Mouse (Mus musculus) embryonic facial prominence, embryonic 11.5 days (tissue): Measurements from ENCODE around the gene Ndufv1. TPM values are rescaled to one million over a fixed set of nuclear protein-coding genes. Genes with fewer than 3 reads are reported as not detected.

Experiments
- ATAC-seq: fragments of 200-750 bp; cut with Nextera tagmentation; replicated peaks from 2 replicates; pipeline ENCODE4 v1.8.0; 2017; ENCODE audit warnings: low read depth; ENCODE audit not compliant: insufficient number of reproducible peaks, low FRiP score, low TSS enrichment
- DNase-seq: peaks from one replicate; pipeline ENCODE4 v3.0.0-alpha.2; 2015; ENCODE audit warnings: low spot score
- H3K27ac ChIP-seq: fragments of 300-500 bp; sonication (generic); replicated peaks from 2 replicates; pipeline ENCODE4 v1.5.1; 2014; ENCODE audit warnings: mild to moderate bottlenecking, low read depth, low read length, control low read depth
- H3K27me3 ChIP-seq: fragments of 300-500 bp; sonication (generic); 2 replicates; pipeline ENCODE4 v1.6.1; 2014; ENCODE audit warnings: mild to moderate bottlenecking, low read length, moderate library complexity, mixed read lengths; ENCODE audit not compliant: control insufficient read depth, insufficient read depth
- H3K36me3 ChIP-seq: fragments of 300-500 bp; sonication (generic); replicated peaks from 2 replicates; pipeline ENCODE4 v1.6.1; 2014; ENCODE audit warnings: low read depth, mild to moderate bottlenecking, low read length, moderate library complexity, mixed read lengths; ENCODE audit not compliant: control insufficient read depth, insufficient read depth
- H3K4me1 ChIP-seq: fragments of 300-500 bp; sonication (generic); 2 replicates; pipeline ENCODE4 v1.6.1; 2014; ENCODE audit warnings: low read length, mixed read lengths; ENCODE audit not compliant: control insufficient read depth, insufficient read depth
- H3K4me2 ChIP-seq: fragments of 300-500 bp; sonication (generic); 2 replicates; pipeline ENCODE4 v1.6.1; 2014; ENCODE audit warnings: low read depth, mild to moderate bottlenecking, control low read depth, low read length, moderate library complexity
- H3K4me3 ChIP-seq: fragments of 300-500 bp; sonication (generic); 2 replicates; pipeline ENCODE4 v1.5.1; 2014; ENCODE audit warnings: low read depth, low read length, control low read depth
- H3K9ac ChIP-seq: fragments of 300-500 bp; sonication (generic); replicated peaks from 2 replicates; pipeline ENCODE4 v1.6.1; 2014; ENCODE audit warnings: mild to moderate bottlenecking, control low read depth, low read length
- H3K9me3 ChIP-seq: fragments of 300-500 bp; sonication (generic); replicated peaks from 2 replicates; pipeline ENCODE4 v1.6.1; 2016; ENCODE audit warnings: mild to moderate bottlenecking, low read length, inconsistent platforms, mixed read lengths; ENCODE audit not compliant: control insufficient read depth
- WGBS: fragments of 180-500 bp; shearing (Covaris S2); extraction: QIAGEN DNeasy Blood & Tissue Kit; methylation state at CpG from one replicate; pipeline ENCODE4 v1.1.7; 2014; 5-methylcytosine and 5-hydroxymethylcytosine counted together
- polyA plus RNA-seq: library from polyadenylated mRNA; unstranded; fragments of >200 nt; fragmentation: Nextera tagmentation; extraction: Ambion mirVana; gene quantifications from 2 replicates; pipeline ENCODE4 v1.2.1, GENCODE M21; 2014

Gene Ndufv1
- polyA plus RNA-seq, 1 experiment from 2014 or later, result 190 TPM

DNA sequence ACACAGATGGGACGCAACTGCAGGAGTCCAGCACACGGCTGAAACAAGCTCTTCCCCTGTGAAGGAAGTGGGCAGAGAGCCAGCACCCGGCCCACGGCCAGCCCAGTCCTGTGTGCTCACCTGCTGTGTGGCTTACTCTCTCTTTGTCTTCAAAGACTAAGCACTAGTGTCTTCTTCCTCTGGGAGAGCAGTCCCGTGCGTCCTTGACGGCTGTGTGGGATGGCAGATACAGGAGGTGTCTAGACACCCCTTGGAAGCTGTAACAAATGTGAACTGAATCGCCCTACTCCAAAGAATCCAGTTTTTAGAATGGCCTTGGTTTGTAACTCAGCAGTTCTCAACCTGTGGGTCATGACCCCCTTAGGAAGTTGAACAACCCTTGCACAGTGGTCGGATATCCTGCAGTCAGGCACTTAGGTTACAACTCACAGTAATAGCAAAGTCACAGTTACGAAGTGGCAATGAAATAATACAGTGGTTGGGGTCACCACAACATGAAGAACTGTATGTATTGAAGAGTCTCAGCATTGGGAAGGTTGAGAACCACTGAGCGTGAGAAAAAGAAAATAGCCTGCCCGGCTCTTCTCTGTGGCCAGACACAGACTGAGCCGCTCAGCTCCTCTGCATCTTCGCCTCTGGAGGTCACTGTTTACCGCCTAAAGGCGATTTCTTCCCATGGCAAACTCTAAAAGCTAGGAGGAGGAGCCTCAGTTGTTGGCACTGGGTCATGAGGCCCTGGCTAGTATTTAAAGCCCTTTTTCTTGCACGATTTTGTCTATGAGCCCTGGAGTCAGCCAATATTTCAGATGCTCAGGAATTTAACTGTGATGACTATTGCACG lies 6.4 kb upstream of the Ndufv1 start:
- H3K9me3 ChIP-seq, result no peaks in the 10 kb centered on the region
- H3K27ac ChIP-seq, result no peak overlapping the region
- H3K27me3 ChIP-seq, result no peaks in the 10 kb centered on the region
- no peak overlapping the region for H3K4me3 ChIP-seq
- ATAC-seq, result 0 out of 2 replicates have a peak, but pooled peaks have one; percentile 56
- H3K36me3 ChIP-seq, result no peaks in the 10 kb centered on the region
- WGBS, result 35% methylated on average over 18 of the region's 18 CpGs
- H3K4me2 ChIP-seq, result no peak overlapping the region
- H3K9ac ChIP-seq, result no peak overlapping the region
- H3K4me1 ChIP-seq, result no peaks in the 10 kb centered on the region
- DNase-seq, result peak; percentile 78

GRCm38 (mm10) chr19:4017921-4018587 lies 5.4 kb upstream of the Ndufv1 start:
- no peak for ATAC-seq
- H3K4me1 ChIP-seq, result no peaks in the 10 kb centered on the region

DNA sequence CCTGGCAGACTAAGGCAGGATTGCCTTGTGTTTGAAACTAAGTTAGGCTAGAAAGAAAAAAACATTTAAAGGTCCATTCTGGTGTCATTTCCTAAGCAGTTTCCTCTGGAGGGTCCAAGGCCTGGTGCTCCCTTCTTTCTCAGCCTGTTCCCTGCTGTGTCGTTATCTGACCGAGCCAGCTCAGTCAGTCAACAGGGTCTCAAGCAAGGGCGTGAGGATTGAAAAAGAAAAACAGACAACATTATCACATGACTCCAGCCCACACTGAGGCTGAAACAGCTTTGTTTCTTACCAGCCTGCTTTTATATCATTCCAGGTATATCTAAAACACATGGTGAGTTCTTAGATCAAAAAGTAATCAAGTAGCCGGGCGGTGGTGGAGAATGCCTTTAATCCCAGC lies 3.0 kb upstream of the Ndufv1 start:
- ATAC-seq (no peak), DNase-seq (no peak)
- H3K4me3 ChIP-seq, result no peak overlapping the region
- no peaks in the 10 kb centered on the region for H3K36me3 ChIP-seq
- H3K9me3 ChIP-seq, result no peaks in the 10 kb centered on the region
- no peaks in the 10 kb centered on the region; the same call in 1 of the 2 replicates for H3K4me1 ChIP-seq
- WGBS, result 48% methylated on average over 5 of the region's 5 CpGs
- H3K27ac ChIP-seq, result no peak overlapping the region
- H3K9ac ChIP-seq, result no peak overlapping the region
- no peak overlapping the region for H3K4me2 ChIP-seq
- H3K27me3 ChIP-seq, result no peaks in the 10 kb centered on the region

More at GRCm38 (mm10) chr19:4017921-4018587, 5.4 kb upstream of the Ndufv1 start:
- Histone ChIP-seq H3K9me3 (no peaks in the 10 kb centered on the region), H3K9ac (no peak overlapping the region), H3K27me3 (no peaks in the 10 kb centered on the region), H3K27ac (no peak overlapping the region), H3K36me3 (no peaks in the 10 kb centered on the region), H3K4me3 (no peak overlapping the region), H3K4me2 (no peak overlapping the region)
- WGBS, result 61% methylated on average over 10 of the region's 10 CpGs
- DNase-seq, result no peak

GRCm38 (mm10) chr19:4014802-4015201 lies 2.2 kb upstream of the Ndufv1 start:
- Histone ChIP-seq H3K27ac (no peak overlapping the region), H3K9ac (no peak overlapping the region), H3K36me3 (peaks cover under 1% of the 10 kb centered on the region), H3K27me3 (no peaks in the 10 kb centered on the region), H3K4me1 (no peaks in the 10 kb centered on the region; the same call in 1 of the 2 replicates), H3K4me3 (no peak overlapping the region), H3K4me2 (no peak overlapping the region), H3K9me3 (no peaks in the 10 kb centered on the region)
- no peak for ATAC-seq
- DNase-seq, result no peak

DNA sequence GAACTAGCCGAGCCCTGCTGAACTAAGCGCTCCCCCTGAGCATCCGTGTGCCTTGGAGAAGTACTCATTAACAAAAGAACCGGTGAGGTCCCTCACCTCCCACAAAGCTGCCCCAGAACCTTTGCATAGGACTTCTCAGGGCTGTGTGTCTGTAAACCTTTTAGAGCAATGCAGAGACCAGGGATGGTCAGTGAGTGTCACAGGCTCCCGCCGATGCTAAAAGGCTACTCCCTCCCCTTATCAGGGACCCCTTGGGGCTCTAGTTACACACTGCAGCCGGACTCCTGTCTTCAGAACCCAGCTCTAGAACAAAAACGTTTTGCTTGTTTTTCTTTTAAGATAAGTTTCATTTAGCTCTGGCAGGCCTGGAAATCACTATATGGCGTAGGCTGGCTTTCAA lies 460 bp upstream of the Ndufv1 start:
- H3K4me3 ChIP-seq, result peak overlapping the region; percentile 76
- no peaks in the 10 kb centered on the region for H3K9me3 ChIP-seq
- H3K27me3 ChIP-seq, result no peaks in the 10 kb centered on the region
- peak overlapping the region; percentile 58 for H3K9ac ChIP-seq
- no peak overlapping the region for H3K27ac ChIP-seq
- ATAC-seq (peak; percentile 30), DNase-seq (peak; percentile 6)
- H3K36me3 ChIP-seq, result peaks cover 3% of the 10 kb centered on the region
- no peaks in the 10 kb centered on the region; the same call in 1 of the 2 replicates for H3K4me1 ChIP-seq
- 17% methylated on average over 9 of the region's 9 CpGs for WGBS
- peak overlapping the region; percentile 43 for H3K4me2 ChIP-seq

- Histone ChIP-seq H3K4me2 (no peak overlapping the region), H3K36me3 (peaks cover 6% of the 10 kb centered on the region)
Observed at GRCm38 (mm10) chr19:4011086-4011485, 1.5 kb downstream of the Ndufv1 start.

DNA sequence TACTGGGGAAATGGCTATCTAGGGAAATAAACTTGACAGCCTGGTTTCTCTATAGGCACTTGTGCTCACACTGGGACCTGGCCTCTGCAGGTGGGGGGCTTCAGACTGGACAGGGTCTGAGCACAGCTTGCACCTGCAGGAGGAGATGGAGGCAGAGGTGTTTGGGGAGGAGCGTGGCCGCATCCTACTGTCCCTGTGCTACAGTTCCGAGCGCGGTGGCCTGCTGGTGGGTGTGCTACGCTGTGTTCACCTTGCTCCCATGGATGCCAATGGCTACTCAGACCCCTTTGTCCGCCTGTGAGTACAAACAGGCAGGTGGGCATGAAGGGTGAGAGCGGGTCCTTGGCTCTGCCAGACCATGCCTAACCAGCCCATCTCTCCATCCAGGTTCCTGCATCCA lies 6.6 kb downstream of the Ndufv1 start:
- Histone ChIP-seq H3K4me2 (no peak overlapping the region), H3K36me3 (peaks cover 10% of the 10 kb centered on the region), H3K4me3 (no peak overlapping the region), H3K4me1 (peaks cover 3% of the 10 kb centered on the region; the same call in 1 of the 2 replicates), H3K27ac (no peak overlapping the region), H3K27me3 (no peaks in the 10 kb centered on the region), H3K9me3 (no peaks in the 10 kb centered on the region), H3K9ac (no peak overlapping the region)
- 90% methylated on average over 8 of the region's 8 CpGs for WGBS
- ATAC-seq, result no peak
- no peak for DNase-seq

More at GRCm38 (mm10) chr19:4011086-4011485, 1.5 kb downstream of the Ndufv1 start:
- H3K27ac ChIP-seq, result no peak overlapping the region
- H3K4me3 ChIP-seq, result no peak overlapping the region
- ATAC-seq, result no peak
- DNase-seq, result no peak
- H3K9me3 ChIP-seq, result no peaks in the 10 kb centered on the region
- 94% methylated on average over 5 of the region's 5 CpGs for WGBS
- no peak overlapping the region for H3K9ac ChIP-seq
- H3K27me3 ChIP-seq, result no peaks in the 10 kb centered on the region
- H3K4me1 ChIP-seq, result no peaks in the 10 kb centered on the region; the same call in 1 of the 2 replicates

- H3K9me3 ChIP-seq, result no peaks in the 10 kb centered on the region
- H3K4me2 ChIP-seq, result no peak overlapping the region
- H3K4me1 ChIP-seq, result peaks cover 4% of the 10 kb centered on the region; the same call in 1 of the 2 replicates
- ATAC-seq, result no peak
- H3K27me3 ChIP-seq, result no peaks in the 10 kb centered on the region
- whole genome bisulfite sequencing, result 82% methylated on average over 9 of the region's 9 CpGs
- H3K36me3 ChIP-seq, result peaks cover 10% of the 10 kb centered on the region
- DNase-seq, result no peak
- no peak overlapping the region for H3K9ac ChIP-seq
- no peak overlapping the region for H3K27ac ChIP-seq
- H3K4me3 ChIP-seq, result no peak overlapping the region
Observed at GRCm38 (mm10) chr19:4005091-4005490, 7.5 kb downstream of the Ndufv1 start.
